Mouse (Mus musculus) intestine, embryonic 16.5 days (tissue): ENCODE results near the gene Ifit1bl1. TPM values are rescaled to one million over a fixed set of nuclear protein-coding genes. Genes with fewer than 3 reads are reported as not detected.
A peak's percentile ranks its signal among the peaks of the same experiment; 100 is the strongest.

ENCODE experiments used
- ATAC-seq: fragments of 200-750 bp; cut with Nextera tagmentation; 2 replicates; pipeline ENCODE4 v1.8.0; 2017; ENCODE audit warnings: moderate TSS enrichment, moderate library complexity
- H3K27ac ChIP-seq: fragments of 300-500 bp; sonication (generic); 2 replicates; pipeline ENCODE4 v1.5.1; 2014; ENCODE audit warnings: mild to moderate bottlenecking, low read length
- H3K27me3 ChIP-seq: fragments of 300-500 bp; sonication (generic); replicated peaks from 2 replicates; pipeline ENCODE4 v1.6.1; 2014; ENCODE audit warnings: low read length, control low read depth, mixed read lengths; ENCODE audit not compliant: control insufficient read depth, insufficient read depth
- H3K36me3 ChIP-seq: fragments of 300-500 bp; sonication (generic); 2 replicates; pipeline ENCODE4 v1.6.1; 2014; ENCODE audit warnings: low read length, control low read depth; ENCODE audit not compliant: control insufficient read depth, insufficient read depth
- H3K4me1 ChIP-seq: fragments of 300-500 bp; sonication (generic); 2 replicates; pipeline ENCODE4 v1.6.1; 2014; ENCODE audit warnings: low read length, control low read depth, mixed read lengths; ENCODE audit not compliant: control insufficient read depth, insufficient read depth
- H3K4me2 ChIP-seq: fragments of 300-500 bp; sonication (generic); 2 replicates; pipeline ENCODE4 v1.6.1; 2014; ENCODE audit warnings: low read depth, low read length, control low read depth
- H3K4me3 ChIP-seq: fragments of 300-500 bp; sonication (generic); 2 replicates; pipeline ENCODE4 v1.5.1; 2014; ENCODE audit warnings: mild to moderate bottlenecking, low read length
- H3K9ac ChIP-seq: fragments of 300-500 bp; sonication (generic); 2 replicates; pipeline ENCODE4 v1.6.1; 2014; ENCODE audit warnings: low read depth, low read length
- H3K9me3 ChIP-seq: fragments of 300-500 bp; sonication (generic); 2 replicates; pipeline ENCODE4 v1.6.1; 2016; ENCODE audit warnings: low read length, control low read depth; ENCODE audit not compliant: control insufficient read depth
- WGBS: fragments of 180-500 bp; shearing (Covaris S2); extraction: QIAGEN DNeasy Blood & Tissue Kit; methylation state at CpG from one replicate; pipeline ENCODE4 v1.1.7; 2014; 5-methylcytosine and 5-hydroxymethylcytosine counted together
- polyA plus RNA-seq: library from polyadenylated mRNA; unstranded; fragments of >200 nt; fragmentation: Nextera tagmentation; extraction: Ambion mirVana; gene quantifications from 2 replicates; pipeline ENCODE4 v1.2.1, GENCODE M21; 2015

Ifit1bl1 gene
- polyA plus RNA-seq, 1 experiment from 2014 or later = 0.86 TPM

- Histone ChIP-seq H3K36me3 (no peaks in the 10 kb centered on the region), H3K27ac (peak overlapping the region; percentile 77), H3K27me3 (no peaks in the 10 kb centered on the region), H3K4me3 (0 out of 2 replicates have a peak overlapping the region, but pooled peaks have one; percentile 3), H3K4me2 (peak overlapping the region; percentile 42), H3K9me3 (no peaks in the 10 kb centered on the region), H3K4me1 (peaks cover 24% of the 10 kb centered on the region), H3K9ac (0 out of 2 replicates have a peak overlapping the region, but pooled peaks have one; percentile 14)
- 47% methylated on average over 3 of the region's 3 CpGs for WGBS
- no peak for ATAC-seq
Observed at GRCm38 (mm10) chr19:34553522-34553921, 48.2 kb downstream of the Ifit1bl1 start.

- H3K9ac ChIP-seq = 0 out of 2 replicates have a peak overlapping the region, but pooled peaks have one; percentile 14
- peaks cover 24% of the 10 kb centered on the region for H3K4me1 ChIP-seq
- no peaks in the 10 kb centered on the region for H3K9me3 ChIP-seq
- H3K27ac ChIP-seq = peak overlapping the region; percentile 77
- H3K27me3 ChIP-seq = no peaks in the 10 kb centered on the region
- no peak for ATAC-seq
- H3K4me3 ChIP-seq = 0 out of 2 replicates have a peak overlapping the region, but pooled peaks have one; percentile 3
- no peaks in the 10 kb centered on the region for H3K36me3 ChIP-seq
- peak overlapping the region; percentile 42 for H3K4me2 ChIP-seq
- WGBS = 47% methylated on average over 6 of the region's 6 CpGs
Observed at GRCm38 (mm10) chr19:34553021-34553420, 48.7 kb downstream of the Ifit1bl1 start.

- WGBS = 24% methylated on average over 5 of the region's 5 CpGs
- Histone ChIP-seq H3K4me2 (peak overlapping the region; percentile 43), H3K27me3 (no peaks in the 10 kb centered on the region), H3K4me1 (peaks cover 24% of the 10 kb centered on the region), H3K36me3 (no peaks in the 10 kb centered on the region), H3K27ac (peak overlapping the region; percentile 72), H3K9ac (peak overlapping the region; percentile 55; the same call in 1 of the 2 replicates), H3K4me3 (peak overlapping the region; percentile 14; the same call in 1 of the 2 replicates), H3K9me3 (no peaks in the 10 kb centered on the region)
- ATAC-seq = peak; percentile 41
Observed at GRCm38 (mm10) chr19:34551981-34552380, 49.8 kb downstream of the Ifit1bl1 start.

- peak within 1 kb of the TSS; percentile 72 for H3K27ac ChIP-seq
- peak within 1 kb of the TSS; percentile 57 for H3K4me3 ChIP-seq
- H3K36me3 ChIP-seq = no peaks in the 10 kb centered on the region
- WGBS = 1% methylated on average over 22 of the region's 22 CpGs
- no peaks in the 10 kb centered on the region for H3K9me3 ChIP-seq
- peaks cover 20% of the 10 kb centered on the region for H3K4me1 ChIP-seq
- peak; percentile 92 for ATAC-seq
- H3K4me2 ChIP-seq = peak within 1 kb of the TSS; percentile 81
- H3K9ac ChIP-seq = peak within 1 kb of the TSS; percentile 61
- no peaks in the 10 kb centered on the region for H3K27me3 ChIP-seq
Observed at GRCm38 (mm10) chr19:34550534-34551223, 51.1 kb downstream of the Ifit1bl1 start, which contains the start of gene Ifit2. Gene Ifit2 (plus strand): TSS chr19:34550694.

GRCm38 (mm10) chr19:34550205-34550533 is 51.6 kb downstream of the Ifit1bl1 start:
- H3K4me3 ChIP-seq = peak overlapping the region; percentile 57
- no peak overlapping the region for H3K27ac ChIP-seq
- H3K9me3 ChIP-seq = no peaks in the 10 kb centered on the region
- peak overlapping the region; percentile 81 for H3K4me2 ChIP-seq
- H3K27me3 ChIP-seq = no peaks in the 10 kb centered on the region
- ATAC-seq = no peak
- no peaks in the 10 kb centered on the region for H3K36me3 ChIP-seq
- H3K9ac ChIP-seq = peak overlapping the region; percentile 61
- peaks cover 20% of the 10 kb centered on the region for H3K4me1 ChIP-seq
- WGBS = 27% methylated on average over 4 of the region's 4 CpGs

- no peak overlapping the region for H3K4me3 ChIP-seq
- H3K27ac ChIP-seq = no peak overlapping the region
- H3K36me3 ChIP-seq = no peaks in the 10 kb centered on the region
- H3K9ac ChIP-seq = no peak overlapping the region
- H3K27me3 ChIP-seq = no peaks in the 10 kb centered on the region
- H3K4me1 ChIP-seq = peaks cover 13% of the 10 kb centered on the region
- ATAC-seq = no peak
- no peaks in the 10 kb centered on the region for H3K9me3 ChIP-seq
- 38% methylated on average over 7 of the region's 7 CpGs for WGBS
- no peak overlapping the region for H3K4me2 ChIP-seq
Observed at GRCm38 (mm10) chr19:34547976-34548375, 53.8 kb downstream of the Ifit1bl1 start.

- H3K9ac ChIP-seq = no peak overlapping the region
- no peak overlapping the region for H3K4me2 ChIP-seq
- WGBS = 89% methylated on average over 4 of the region's 4 CpGs
- no peaks in the 10 kb centered on the region for H3K36me3 ChIP-seq
- H3K9me3 ChIP-seq = no peaks in the 10 kb centered on the region
- ATAC-seq = no peak
- H3K4me3 ChIP-seq = no peak overlapping the region
- no peak overlapping the region for H3K27ac ChIP-seq
- no peaks in the 10 kb centered on the region for H3K4me1 ChIP-seq
- H3K27me3 ChIP-seq = no peaks in the 10 kb centered on the region
Observed at GRCm38 (mm10) chr19:34546211-34546610, 55.5 kb downstream of the Ifit1bl1 start.

Other genes starting within 250 kb of the Ifit1bl1 start
- 3.6 and 4.0 TPM in 2 replicates for gene Ch25h, start 126.8 kb downstream of the Ifit1bl1 start, polyA plus RNA-seq
- gene Lipa, start 74.5 kb downstream of the Ifit1bl1 start, polyA plus RNA-seq = 39.9 and 42.2 TPM in 2 replicates
- gene Ifit2, start 51.3 kb downstream of the Ifit1bl1 start, polyA plus RNA-seq = 5.7 and 5.8 TPM in 2 replicates
- 0.70 and 1.6 TPM in 2 replicates for gene Ifit3, start 18.4 kb downstream of the Ifit1bl1 start, polyA plus RNA-seq
- 0.15 and 0.32 TPM in 2 replicates for gene Ifit3b, start 6.0 kb upstream of the Ifit1bl1 start, polyA plus RNA-seq
- 19.9 and 32.3 TPM in 2 replicates for gene Ifit1bl2, start 38.8 kb upstream of the Ifit1bl1 start, polyA plus RNA-seq
- gene Ifit1, start 38.9 kb upstream of the Ifit1bl1 start, polyA plus RNA-seq = 10.8 and 12.6 TPM in 2 replicates
- 8.1 and 8.3 TPM in 2 replicates for gene Slc16a12, start 145.3 kb upstream of the Ifit1bl1 start, polyA plus RNA-seq